Mouse (Mus musculus) liver, embryonic 12.5 days (tissue): ENCODE data around the gene Sufu. TPM values are rescaled to one million over a fixed set of nuclear protein-coding genes. Genes with fewer than 3 reads are reported as not detected.
A peak's percentile ranks its signal among the peaks of the same experiment; 100 is the strongest.

Experiments used
- ATAC-seq: fragments of 200-750 bp; cut with Nextera tagmentation; 2 replicates; pipeline ENCODE4 v1.8.0; 2017; ENCODE audit warnings: moderate number of reproducible peaks, mild to moderate bottlenecking, moderate library complexity
- H3K27ac ChIP-seq: fragments of 300-500 bp; sonication (generic); 2 replicates; pipeline ENCODE4 v1.5.1; 2016; ENCODE audit warnings: mild to moderate bottlenecking
- H3K27me3 ChIP-seq: fragments of 300-500 bp; sonication (generic); replicated peaks from 2 replicates; pipeline ENCODE4 v1.6.1; 2016; ENCODE audit warnings: mild to moderate bottlenecking, moderate library complexity
- H3K36me3 ChIP-seq: fragments of 300-500 bp; sonication (generic); 2 replicates; pipeline ENCODE4 v1.6.1; 2016; ENCODE audit warnings: mild to moderate bottlenecking, moderate library complexity
- H3K4me1 ChIP-seq: fragments of 300-500 bp; sonication (generic); 2 replicates; pipeline ENCODE4 v1.6.1; 2016
- H3K4me2 ChIP-seq: fragments of 300-500 bp; sonication (generic); 2 replicates; pipeline ENCODE4 v1.6.1; 2016; ENCODE audit warnings: mild to moderate bottlenecking, moderate library complexity
- H3K4me3 ChIP-seq: fragments of 300-500 bp; sonication (generic); 2 replicates; pipeline ENCODE4 v1.5.1; 2016; ENCODE audit warnings: mild to moderate bottlenecking, moderate library complexity
- H3K9ac ChIP-seq: fragments of 300-500 bp; sonication (generic); 2 replicates; pipeline ENCODE4 v1.6.1; 2016; ENCODE audit warnings: mild to moderate bottlenecking, moderate library complexity
- H3K9me3 ChIP-seq: fragments of 300-500 bp; sonication (generic); replicated peaks from 2 replicates; pipeline ENCODE4 v1.6.1; 2016; ENCODE audit warnings: mild to moderate bottlenecking, moderate library complexity
- WGBS: fragments of 180-500 bp; shearing (Covaris S2); methylation state at CpG from one replicate; pipeline ENCODE4 v1.1.7; 2016; ENCODE audit not compliant: insufficient replicate concordance; 5-methylcytosine and 5-hydroxymethylcytosine counted together
- polyA plus RNA-seq: library from polyadenylated mRNA; unstranded; fragments of >200 nt; fragmentation: Nextera tagmentation; extraction: Ambion mirVana; gene quantifications from 2 replicates; pipeline ENCODE4 v1.2.1, GENCODE M21; 2016

Gene Sufu
- polyA plus RNA-seq, result 12.4 TPM in 2 replicates

DNA sequence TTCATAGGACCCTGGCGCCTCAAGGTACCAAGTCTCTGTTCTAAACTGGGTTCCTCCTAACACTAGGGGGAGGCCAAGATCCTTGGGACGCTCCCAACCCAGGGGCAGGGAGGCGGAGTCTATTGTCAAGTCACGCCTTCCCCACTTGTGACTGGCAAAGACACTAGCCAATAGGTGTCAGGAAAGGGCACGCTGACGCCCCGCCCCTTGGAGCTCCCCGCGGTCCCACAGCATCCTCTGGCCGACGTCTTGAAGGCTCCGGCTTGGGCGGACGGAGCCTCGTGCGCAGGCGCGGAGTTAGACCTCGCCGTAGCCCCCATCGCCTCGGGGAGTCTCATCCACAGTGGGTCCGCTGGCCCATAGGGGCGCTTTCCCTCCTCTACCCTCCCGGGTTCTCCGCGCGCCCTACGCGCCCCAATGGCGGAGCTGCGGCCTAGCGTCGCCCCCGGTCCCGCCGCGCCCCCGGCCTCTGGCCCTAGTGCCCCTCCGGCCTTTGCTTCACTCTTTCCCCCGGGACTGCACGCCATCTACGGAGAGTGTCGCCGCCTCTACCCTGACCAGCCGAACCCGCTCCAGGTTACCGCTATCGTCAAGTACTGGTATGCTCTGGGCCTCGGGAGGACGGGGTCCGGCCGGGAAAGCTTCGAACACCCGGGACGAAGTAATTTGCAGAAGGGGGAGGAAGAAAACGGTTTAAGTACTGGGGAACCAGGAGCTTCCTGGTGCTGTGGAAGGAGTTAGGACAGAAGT, at the start of gene Sufu:
Gene Sufu (plus strand): TSS at position 211 of the 750 bp plus-strand sequence.
- H3K36me3 ChIP-seq, result peaks cover 12% of the 10 kb centered on the region
- ATAC-seq, result peak; percentile 83
- no peaks in the 10 kb centered on the region for H3K27me3 ChIP-seq
- H3K4me3 ChIP-seq, result peak within 1 kb of the TSS; percentile 86
- peak within 1 kb of the TSS; percentile 88 for H3K9ac ChIP-seq
- peak within 1 kb of the TSS; percentile 80 for H3K27ac ChIP-seq
- under 1% methylated on average over 57 of the region's 57 CpGs for WGBS
- no peaks in the 10 kb centered on the region for H3K9me3 ChIP-seq
- peak within 1 kb of the TSS; percentile 93 for H3K4me2 ChIP-seq
- peaks cover 45% of the 10 kb centered on the region for H3K4me1 ChIP-seq

DNA sequence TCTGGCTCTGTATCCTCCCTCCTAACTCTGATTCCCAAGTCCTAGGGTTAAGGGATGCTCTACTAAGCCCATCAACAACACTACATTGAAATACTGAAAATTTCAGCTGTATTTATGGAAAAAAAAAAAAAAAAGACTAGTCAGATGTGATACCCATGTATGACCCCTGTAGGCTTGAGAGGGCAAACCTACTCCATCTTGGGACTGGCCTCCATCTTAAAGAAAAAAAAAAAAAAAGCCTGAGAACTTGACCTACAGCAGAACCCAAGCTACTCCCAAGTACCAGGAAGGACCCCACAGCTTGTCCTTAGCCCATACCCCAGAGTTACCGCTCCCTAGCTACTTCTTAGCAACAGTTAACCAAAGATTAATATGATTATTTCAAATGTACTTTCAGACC, 49.5 kb upstream of the Sufu start:
- 86% methylated on average over 1 of the region's 1 CpGs for WGBS
- no peak overlapping the region for H3K4me3 ChIP-seq
- H3K9ac ChIP-seq, result no peak overlapping the region
- no peaks in the 10 kb centered on the region for H3K36me3 ChIP-seq
- H3K4me1 ChIP-seq, result peaks cover 58% of the 10 kb centered on the region
- peaks cover 47% of the 10 kb centered on the region for H3K27me3 ChIP-seq
- H3K9me3 ChIP-seq, result no peaks in the 10 kb centered on the region
- ATAC-seq, result no peak
- no peak overlapping the region for H3K27ac ChIP-seq
- H3K4me2 ChIP-seq, result no peak overlapping the region

- H3K4me3 ChIP-seq, result peak overlapping the region; percentile 71
- peaks cover 47% of the 10 kb centered on the region for H3K27me3 ChIP-seq
- no peaks in the 10 kb centered on the region for H3K36me3 ChIP-seq
- peak overlapping the region; percentile 97 for H3K4me2 ChIP-seq
- H3K9ac ChIP-seq, result peak overlapping the region; percentile 73
- WGBS, result 28% methylated on average over 14 of the region's 14 CpGs
- no peaks in the 10 kb centered on the region for H3K9me3 ChIP-seq
- H3K4me1 ChIP-seq, result peaks cover 63% of the 10 kb centered on the region
- ATAC-seq, result no peak
- H3K27ac ChIP-seq, result peak overlapping the region; percentile 63; the same call in 1 of the 2 replicates
Observed at GRCm38 (mm10) chr19:46347936-46348668, 48.6 kb upstream of the Sufu start.

GRCm38 (mm10) chr19:46348761-46349458, 47.8 kb upstream of the Sufu start:
- Histone ChIP-seq H3K4me1 (peaks cover 58% of the 10 kb centered on the region), H3K9ac (peak overlapping the region; percentile 73), H3K9me3 (no peaks in the 10 kb centered on the region), H3K27ac (peak overlapping the region; percentile 63; the same call in 1 of the 2 replicates), H3K27me3 (peaks cover 47% of the 10 kb centered on the region), H3K4me2 (peak overlapping the region; percentile 97), H3K36me3 (no peaks in the 10 kb centered on the region), H3K4me3 (peak overlapping the region; percentile 71)
- peak; percentile 46 for ATAC-seq
- 1% methylated on average over 78 of the region's 78 CpGs for WGBS

- Histone ChIP-seq H3K27ac (no peak overlapping the region), H3K4me2 (peak overlapping the region; percentile 97), H3K9me3 (no peaks in the 10 kb centered on the region), H3K36me3 (no peaks in the 10 kb centered on the region), H3K27me3 (peaks cover 47% of the 10 kb centered on the region), H3K9ac (peak overlapping the region; percentile 73; the same call in 1 of the 2 replicates), H3K4me1 (peaks cover 52% of the 10 kb centered on the region), H3K4me3 (peak overlapping the region; percentile 71)
- WGBS, result 43% methylated on average over 6 of the region's 6 CpGs
- no peak for ATAC-seq
Observed at GRCm38 (mm10) chr19:46349550-46349949, 47.1 kb upstream of the Sufu start.

GRCm38 (mm10) chr19:46350168-46350932, 46.3 kb upstream of the Sufu start, which contains the start of gene 2310034G01Rik:
2310034G01Rik (minus strand) TSS chr19:46350302.
- ATAC-seq, result no peak
- H3K4me3 ChIP-seq, result peak within 1 kb of the TSS; percentile 71
- WGBS, result 50% methylated on average over 10 of the region's 10 CpGs
- H3K36me3 ChIP-seq, result no peaks in the 10 kb centered on the region
- H3K9ac ChIP-seq, result peak within 1 kb of the TSS; percentile 73
- peaks cover 44% of the 10 kb centered on the region for H3K4me1 ChIP-seq
- no peaks in the 10 kb centered on the region for H3K9me3 ChIP-seq
- peak within 1 kb of the TSS; percentile 97 for H3K4me2 ChIP-seq
- peak within 1 kb of the TSS; percentile 63; the same call in 1 of the 2 replicates for H3K27ac ChIP-seq
- H3K27me3 ChIP-seq, result peaks cover 47% of the 10 kb centered on the region

DNA sequence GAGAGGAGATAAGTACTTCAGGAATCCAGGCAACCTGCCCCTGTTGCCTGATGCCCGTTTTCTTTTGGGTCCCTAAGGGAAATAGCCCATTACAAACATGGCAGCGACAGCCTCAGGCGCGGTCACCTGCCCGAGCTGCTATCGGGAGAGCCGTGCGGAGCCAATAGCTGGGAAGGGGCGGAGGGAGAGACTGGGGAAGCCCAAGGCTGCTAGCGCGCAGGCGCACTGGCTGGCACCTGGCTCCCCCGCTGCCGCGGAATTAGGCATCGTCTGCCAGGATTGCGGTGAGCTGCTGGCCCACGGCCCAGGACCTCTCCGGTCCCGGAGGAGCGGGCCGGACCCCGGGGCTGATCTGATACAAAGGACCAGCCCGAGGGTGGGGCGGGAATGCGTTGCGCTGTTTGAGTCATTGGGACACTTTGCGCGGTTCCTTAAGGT, 40.0 kb upstream of the Sufu start:
- H3K4me1 ChIP-seq, result peaks cover 40% of the 10 kb centered on the region
- peak; percentile 88 for ATAC-seq
- peak overlapping the region; percentile 84 for H3K4me2 ChIP-seq
- H3K27me3 ChIP-seq, result peaks cover 8% of the 10 kb centered on the region; the same call in 1 of the 2 replicates
- H3K9ac ChIP-seq, result peak overlapping the region; percentile 66
- peak overlapping the region; percentile 70; the same call in 1 of the 2 replicates for H3K27ac ChIP-seq
- no peaks in the 10 kb centered on the region for H3K9me3 ChIP-seq
- WGBS, result under 1% methylated on average over 29 of the region's 29 CpGs
- H3K4me3 ChIP-seq, result peak overlapping the region; percentile 65
- H3K36me3 ChIP-seq, result 0 out of 2 replicates have a peak, but pooled peaks cover 3% of the 10 kb centered on the region

DNA sequence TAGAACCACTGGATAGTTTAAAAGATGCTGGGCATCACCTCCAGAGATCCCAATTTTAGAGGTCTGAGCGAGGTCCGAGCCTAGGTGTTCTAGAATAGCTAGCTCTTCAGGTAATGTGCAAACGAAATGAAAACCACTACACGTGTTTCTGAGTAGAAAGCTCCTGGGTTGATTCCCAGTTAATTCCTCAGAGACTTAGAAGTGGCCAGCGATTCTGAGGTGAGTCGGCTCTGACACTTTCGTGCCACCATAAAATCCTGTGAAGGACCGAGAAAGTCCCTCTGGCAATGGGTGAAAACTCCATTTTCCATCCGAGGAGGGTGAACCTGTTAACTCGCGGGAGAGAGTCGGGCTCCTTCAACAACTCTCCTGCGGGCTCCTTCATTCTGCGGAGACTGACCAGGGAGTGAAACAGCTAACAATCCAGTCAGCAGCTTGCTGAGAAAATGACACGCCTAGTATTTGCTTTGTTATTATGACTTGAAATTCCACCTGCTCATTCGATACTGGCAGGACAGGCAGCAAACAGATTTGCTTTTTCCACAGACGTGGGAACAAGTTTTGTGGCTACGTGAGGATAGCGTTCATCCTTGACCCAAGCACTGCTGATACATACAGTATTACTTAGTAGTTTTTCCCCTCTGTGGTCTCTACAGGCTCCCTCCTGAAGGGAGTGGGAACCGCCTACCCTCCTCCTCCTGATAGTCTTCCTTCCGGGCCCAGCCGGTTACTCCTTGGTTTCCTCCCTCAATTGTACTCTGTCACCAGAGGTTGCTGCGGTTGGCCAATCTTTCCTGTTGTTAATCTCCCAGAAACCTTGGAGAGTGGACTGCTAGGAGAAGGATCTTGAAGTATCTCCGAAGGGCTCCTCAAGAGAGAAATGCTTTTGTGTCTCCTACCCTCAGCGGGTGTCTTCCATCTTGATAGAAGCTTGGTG, 39.1 kb upstream of the Sufu start:
- 0 out of 2 replicates have a peak, but pooled peaks cover 3% of the 10 kb centered on the region for H3K36me3 ChIP-seq
- ATAC-seq, result peak; percentile 49
- peaks cover 38% of the 10 kb centered on the region for H3K4me1 ChIP-seq
- H3K9me3 ChIP-seq, result no peaks in the 10 kb centered on the region
- H3K27me3 ChIP-seq, result 0 out of 2 replicates have a peak, but pooled peaks cover 1% of the 10 kb centered on the region
- 5% methylated on average over 25 of the region's 25 CpGs for WGBS
- H3K4me3 ChIP-seq, result peak overlapping the region; percentile 65
- peak overlapping the region; percentile 66 for H3K9ac ChIP-seq
- peak overlapping the region; percentile 70 for H3K27ac ChIP-seq
- peak overlapping the region; percentile 84 for H3K4me2 ChIP-seq

GRCm38 (mm10) chr19:46358381-46358780, 38.3 kb upstream of the Sufu start:
- ATAC-seq, result no peak
- H3K4me3 ChIP-seq, result peak overlapping the region; percentile 65

DNA sequence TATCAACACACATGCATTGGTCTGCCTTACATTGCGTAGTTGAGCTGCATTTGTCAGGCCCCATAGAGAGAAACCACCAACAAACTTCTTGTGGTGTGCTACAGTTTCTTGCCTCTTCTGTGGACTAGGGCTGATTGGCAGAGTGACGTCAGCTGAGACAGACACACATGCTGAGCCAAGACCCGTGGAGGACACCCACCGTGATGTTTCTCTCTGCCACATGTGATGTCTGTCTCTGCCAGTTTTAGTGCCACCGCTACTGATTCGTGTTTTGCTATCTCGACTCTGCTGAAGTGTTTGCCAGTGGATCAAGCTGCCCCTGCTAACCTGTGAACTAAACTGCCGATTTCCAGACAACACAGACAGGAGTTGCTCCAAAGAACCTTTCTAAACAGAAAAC, 34.6 kb upstream of the Sufu start:
- no peak for ATAC-seq
- no peak overlapping the region for H3K4me3 ChIP-seq
- H3K9me3 ChIP-seq, result no peaks in the 10 kb centered on the region
- H3K27me3 ChIP-seq, result no peaks in the 10 kb centered on the region
- 77% methylated on average over 8 of the region's 8 CpGs for WGBS
- no peak overlapping the region for H3K4me2 ChIP-seq
- no peak overlapping the region for H3K27ac ChIP-seq
- 0 out of 2 replicates have a peak, but pooled peaks cover 3% of the 10 kb centered on the region for H3K36me3 ChIP-seq
- H3K9ac ChIP-seq, result no peak overlapping the region
- peaks cover 26% of the 10 kb centered on the region for H3K4me1 ChIP-seq

More at GRCm38 (mm10) chr19:46358381-46358780, 38.3 kb upstream of the Sufu start:
- Histone ChIP-seq H3K4me1 (peaks cover 35% of the 10 kb centered on the region), H3K4me2 (peak overlapping the region; percentile 84), H3K36me3 (0 out of 2 replicates have a peak, but pooled peaks cover 3% of the 10 kb centered on the region), H3K27me3 (no peaks in the 10 kb centered on the region), H3K9ac (peak overlapping the region; percentile 66; the same call in 1 of the 2 replicates), H3K27ac (peak overlapping the region; percentile 70), H3K9me3 (no peaks in the 10 kb centered on the region)
- WGBS, result 32% methylated on average over 4 of the region's 4 CpGs
